Mouse (Mus musculus) CH12.LX (cell line): ENCODE data around the gene Cenpb. TPM values are rescaled to one million over a fixed set of nuclear protein-coding genes. Genes with fewer than 3 reads are reported as not detected.

Source experiments
- DNase-seq: peaks from one replicate; pipeline ENCODE4 v3.0.0-alpha.2; 2013; ENCODE audit errors: extremely low read depth
- H3K27ac ChIP-seq: 2 replicates; pipeline ENCODE4 v1.5.1; 2012; ENCODE audit warnings: low read depth, mild to moderate bottlenecking, control low read depth, moderate library complexity; ENCODE audit not compliant: insufficient read depth
- H3K27me3 ChIP-seq: replicated peaks from 2 replicates; pipeline ENCODE3; 2012; ENCODE audit warnings: inconsistent platforms
- H3K36me3 ChIP-seq, 2 experiments: replicated peaks in 1 of 2; 2 replicates each; pipeline versions ENCODE3 to v1.6.1; 2012; ENCODE audit warnings: inconsistent platforms in 1 of 2, low read length in 1 of 2, mild to moderate bottlenecking in 1 of 2, mixed read lengths in 1 of 2, moderate library complexity in 1 of 2; ENCODE audit not compliant: control insufficient read depth in 1 of 2, insufficient read depth in 1 of 2
- H3K4me1 ChIP-seq, 2 experiments: 2 replicates each; pipeline ENCODE4 v1.6.1; 2012; ENCODE audit warnings: inconsistent platforms in 1 of 2, moderate library complexity in 1 of 2; ENCODE audit not compliant: insufficient read depth in 2 of 2, control insufficient read depth in 1 of 2
- H3K4me2 ChIP-seq: 2 replicates; pipeline ENCODE4 v1.6.1; 2012; ENCODE audit warnings: low read depth, mild to moderate bottlenecking, control low read depth; ENCODE audit not compliant: poor library complexity, insufficient read depth, severe bottlenecking
- H3K4me3 ChIP-seq, 3 experiments: fragments of 150-350 bp in 1 of 3; sonication (generic) in 1 of 3; replicated peaks in 1 of 3; 2 replicates each; pipeline versions ENCODE3 to v1.5.1; 2011 to 2012; ENCODE audit warnings: low read depth in 2 of 3, low read length in 2 of 3, mild to moderate bottlenecking in 2 of 3, moderate library complexity in 2 of 3, control low read depth in 1 of 3, improper control_type of control experiment in 1 of 3, inconsistent platforms in 1 of 3, mixed read lengths in 1 of 3; ENCODE audit not compliant: poor library complexity in 1 of 3
- H3K79me2 ChIP-seq: replicated peaks from 2 replicates; pipeline ENCODE4 v1.6.1; 2012; ENCODE audit warnings: mild to moderate bottlenecking, moderate library complexity; ENCODE audit not compliant: control insufficient read depth, poor library complexity, insufficient read depth, severe bottlenecking; ENCODE audit errors: extremely low read depth
- H3K9ac ChIP-seq: 2 replicates; pipeline ENCODE4 v1.6.1; 2012; ENCODE audit warnings: low read depth, mild to moderate bottlenecking, control low read depth, moderate library complexity; ENCODE audit not compliant: insufficient read depth
- H3K9me3 ChIP-seq: replicated peaks from 2 replicates; pipeline ENCODE3; 2012; ENCODE audit warnings: low read length, inconsistent platforms, mixed read lengths
- BHLHE40 ChIP-seq: IDR thresholded peaks from 2 replicates; pipeline ENCODE4 v1.6.1; 2011; ENCODE audit warnings: mild to moderate bottlenecking, low read depth, low read length, improper control_type of control experiment
- E2F4 ChIP-seq: IDR thresholded peaks from 2 replicates; pipeline ENCODE4 v1.6.1; 2011; ENCODE audit warnings: low read depth, low read length, improper control_type of control experiment; ENCODE audit not compliant: insufficient replicate concordance
- EP300 ChIP-seq: IDR thresholded peaks from 2 replicates; pipeline ENCODE4 v1.6.1; 2011; ENCODE audit warnings: low read length, improper control_type of control experiment
- ETS1 ChIP-seq: conservative IDR thresholded peaks from 2 replicates; pipeline ENCODE4 v1.6.1; 2012; ENCODE audit warnings: low read depth, mild to moderate bottlenecking, inconsistent platforms, low read length, improper control_type of control experiment, moderate library complexity
- GABPA ChIP-seq: IDR thresholded peaks from 2 replicates; pipeline ENCODE4 v1.6.1; 2012; ENCODE audit warnings: low read depth, low read length, improper control_type of control experiment, inconsistent platforms; ENCODE audit not compliant: insufficient replicate concordance
- HCFC1 ChIP-seq: IDR thresholded peaks from 2 replicates; pipeline ENCODE4 v1.6.1; 2012; ENCODE audit warnings: low read depth, mild to moderate bottlenecking, inconsistent platforms, low read length, improper control_type of control experiment
- IRF4 ChIP-seq: IDR thresholded peaks from 2 replicates; pipeline ENCODE4 v1.6.1; 2014; ENCODE audit warnings: low read depth, mild to moderate bottlenecking, inconsistent platforms, low read length, improper control_type of control experiment
- JUN ChIP-seq: IDR thresholded peaks from 2 replicates; pipeline ENCODE4 v1.6.1; 2011; ENCODE audit warnings: low read depth, mild to moderate bottlenecking, low read length, improper control_type of control experiment, moderate library complexity; ENCODE audit not compliant: insufficient read depth
- KAT2A ChIP-seq: IDR thresholded peaks from 2 replicates; pipeline ENCODE4 v1.6.1; 2012; ENCODE audit warnings: low read length, improper control_type of control experiment, inconsistent platforms; ENCODE audit not compliant: insufficient replicate concordance
- MXI1 ChIP-seq: IDR thresholded peaks from 2 replicates; pipeline ENCODE4 v1.6.1; 2011; ENCODE audit warnings: mild to moderate bottlenecking, low read depth, low read length, improper control_type of control experiment
- MYC ChIP-seq: IDR thresholded peaks from 2 replicates; pipeline ENCODE4 v1.6.1; 2011; ENCODE audit warnings: low read depth, mild to moderate bottlenecking, improper control_type of control experiment, low read length
- PAX5 ChIP-seq: IDR thresholded peaks from 2 replicates; pipeline ENCODE4 v1.6.1; 2012; ENCODE audit warnings: low read length, inconsistent platforms, mixed read lengths
- POLR2AphosphoS2 ChIP-seq: IDR thresholded peaks from 2 replicates; pipeline ENCODE4 v1.6.1; 2011; ENCODE audit warnings: low read depth, low read length, improper control_type of control experiment
- RCOR1 ChIP-seq: conservative IDR thresholded peaks from 2 replicates; pipeline ENCODE4 v1.6.1; 2012; ENCODE audit warnings: low read depth, mild to moderate bottlenecking, inconsistent platforms, low read length, improper control_type of control experiment
- SIN3A ChIP-seq: IDR thresholded peaks from 2 replicates; pipeline ENCODE4 v1.6.1; 2012; ENCODE audit warnings: low read length, improper control_type of control experiment, inconsistent platforms
- SMC3 ChIP-seq: IDR thresholded peaks from 2 replicates; pipeline ENCODE4 v1.6.1; 2011; ENCODE audit warnings: low read depth, low read length, improper control_type of control experiment
- TBP ChIP-seq: conservative IDR thresholded peaks from 2 replicates; pipeline ENCODE4 v1.6.1; 2011; ENCODE audit warnings: low read depth, low read length, improper control_type of control experiment
- TCF12 ChIP-seq: IDR thresholded peaks from 2 replicates; pipeline ENCODE4 v1.6.1; 2014; ENCODE audit warnings: low read depth, mild to moderate bottlenecking, inconsistent platforms, low read length, improper control_type of control experiment
- USF1 ChIP-seq: IDR thresholded peaks from 2 replicates; pipeline ENCODE4 v1.6.1; 2014; ENCODE audit warnings: low read depth, mild to moderate bottlenecking, inconsistent platforms, low read length, improper control_type of control experiment
- ZKSCAN1 ChIP-seq: IDR thresholded peaks from 2 replicates; pipeline ENCODE4 v1.6.1; 2012; ENCODE audit warnings: low read depth, inconsistent platforms, low read length, improper control_type of control experiment, borderline replicate concordance
- ZMIZ1 ChIP-seq: IDR thresholded peaks from 2 replicates; pipeline ENCODE4 v1.6.1; 2012; ENCODE audit warnings: low read depth, mild to moderate bottlenecking, inconsistent platforms, low read length, improper control_type of control experiment
- dilution Hi-C: fragments of 300-500 bp; cut with MboI; formaldehyde crosslinking; loops from 2 replicates; pipeline ENCODE4 v1.14.3; 2020; ENCODE audit warnings: low sequenced_read_pairs; ENCODE audit not compliant: extremely low pct_unique_long_range_greater_than_20kb, extremely low pct_ligation_motif_present
- in situ Hi-C: fragments of 300-500 bp; cut with MboI; formaldehyde crosslinking; loops from 3 replicates; pipeline ENCODE4 v1.14.3; 2019; ENCODE audit warnings: low sequenced_read_pairs, low pct_ligation_motif_present, low pct_unique_long_range_greater_than_20kb, mixed read lengths
- polyA plus RNA-seq: library from polyadenylated mRNA; unstranded; fragments of >175 nt; gene quantifications from 2 replicates; pipeline ENCODE4 v1.2.1, GENCODE M21; 2012; ENCODE audit warnings: low read depth; ENCODE audit not compliant: insufficient read length
- total RNA-seq, 2 experiments: library from RNA; depleted of rRNA; stranded (reverse); fragments of 300-350 nt in 1 of 2; fragments of >200 nt in 1 of 2; gene quantifications; 2 replicates each; pipeline ENCODE4 v1.2.3; 2012 to 2014

The Cenpb gene
- total and polyA plus RNA-seq, 3 experiments: 18.1 to 26.6 (median 24.4) TPM

DNA sequence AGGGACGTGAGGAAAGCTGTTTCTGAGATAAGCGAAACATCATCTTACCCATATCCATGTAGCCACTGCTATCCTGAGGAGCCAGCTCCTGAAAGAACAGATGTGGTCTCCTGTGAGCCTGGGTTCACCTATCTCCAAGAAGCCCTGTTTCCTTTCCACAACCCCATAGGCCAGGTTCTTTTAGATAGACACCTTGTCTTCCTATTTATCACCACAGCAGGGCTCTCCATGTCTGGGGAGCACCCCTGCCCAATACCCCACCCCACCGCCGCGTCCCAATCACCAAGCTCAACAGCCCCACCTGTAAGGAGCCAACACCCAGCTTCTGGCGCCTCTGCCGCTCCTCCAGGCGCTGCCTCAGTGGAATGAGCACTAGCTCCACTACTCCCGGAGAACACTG lies 7.5 kb downstream of the Cenpb start:
- TF ChIP-seq TCF12 (no peak), SIN3A (no peak), BHLHE40 (no peak), EP300 (no peak), POLR2AphosphoS2 (no peak), PAX5 (no peak), MXI1 (no peak), ETS1 (no peak), TBP (no peak), GABPA (no peak), USF1 (no peak), HCFC1 (no peak), KAT2A (no peak), ZMIZ1 (no peak), E2F4 (no peak), IRF4 (no peak), SMC3 (no peak), MYC (no peak)
- Histone ChIP-seq H3K4me2 (no peak overlapping the region), H3K27me3 (no peaks in the 10 kb centered on the region), H3K27ac (no peak overlapping the region), H3K4me1 (peaks cover 2 to 6% of the 10 kb centered on the region in 2 experiments; a peak in 1 of 4 replicates), H3K79me2 (no peaks in the 10 kb centered on the region), H3K4me3 (no peak overlapping the region), H3K9ac (no peak overlapping the region), H3K36me3 (peaks cover 0 to 10% of the 10 kb centered on the region in 2 experiments), H3K9me3 (peaks cover under 1% of the 10 kb centered on the region)
- dilution Hi-C loops: no loop called here
- in situ Hi-C loops: no loop called here
- no peak for DNase-seq

GRCm38 (mm10) chr2:131171401-131172104 lies 8.3 kb downstream of the Cenpb start:
- dilution Hi-C loops (no loop called here), in situ Hi-C loops (no loop called here)
- no peak overlapping the region for H3K4me2 ChIP-seq
- no peaks in the 10 kb centered on the region for H3K27me3 ChIP-seq
- no peak overlapping the region for H3K4me3 ChIP-seq
- no peak overlapping the region for H3K9ac ChIP-seq
- DNase-seq: no peak
- no peak for TF ChIP-seq ETS1
- TF ChIP-seq JUN: no peak
- TF ChIP-seq MYC: no peak
- TF ChIP-seq E2F4: no peak
- TF ChIP-seq USF1: no peak
- TF ChIP-seq TCF12: no peak
- TF ChIP-seq KAT2A: no peak
- TF ChIP-seq EP300: no peak
- TF ChIP-seq RCOR1: no peak
- no peak for TF ChIP-seq ZKSCAN1
- no peaks in the 10 kb centered on the region for H3K79me2 ChIP-seq
- H3K9me3 ChIP-seq: peaks cover 3% of the 10 kb centered on the region
- peaks cover 0 to 5% of the 10 kb centered on the region in 2 experiments for H3K36me3 ChIP-seq
- no peak overlapping the region for H3K27ac ChIP-seq
- peaks cover 2 to 6% of the 10 kb centered on the region in 2 experiments; a peak in 1 of 4 replicates for H3K4me1 ChIP-seq
